Mouse (Mus musculus): Measurements from ENCODE around the gene Hes6. TPM values are rescaled to one million over a fixed set of nuclear protein-coding genes. Genes with fewer than 3 reads are reported as not detected.
A peak's percentile ranks its signal among the peaks of the same experiment; 100 is the strongest.

The Hes6 gene
- polyA plus RNA-seq, 1 experiment: 144 TPM

GRCm38 (mm10) chr1:91454927-91455326 is 41.1 kb upstream of the Hes6 start:
- TF ChIP-seq CTCF (IDR thresholded peaks at IDR 0.05; ENCODE audit: borderline replicate concordance, extremely low read depth, insufficient read depth, insufficient read length): no peak
- TF ChIP-seq POLR2A (IDR thresholded peaks at IDR 0.05; ENCODE audit: borderline replicate concordance, extremely low read depth, insufficient read depth, insufficient read length, poor library complexity, severe bottlenecking): no peak
- no peak for DNase-seq (ENCODE audit: low read depth)

- no peak for TF ChIP-seq POLR2A (IDR thresholded peaks at IDR 0.05; ENCODE audit: borderline replicate concordance, extremely low read depth, insufficient read depth, insufficient read length, poor library complexity, severe bottlenecking)
- TF ChIP-seq CTCF (IDR thresholded peaks at IDR 0.05; ENCODE audit: borderline replicate concordance, extremely low read depth, insufficient read depth, insufficient read length): no peak
These were observed 40.5 kb upstream of the Hes6 start for GRCm38 (mm10) chr1:91454366-91454765.

GRCm38 (mm10) chr1:91453932-91454331 is 40.1 kb upstream of the Hes6 start:
- no peak for TF ChIP-seq POLR2A (IDR thresholded peaks at IDR 0.05; ENCODE audit: borderline replicate concordance, extremely low read depth, insufficient read depth, insufficient read length, poor library complexity, severe bottlenecking)
- no peak for TF ChIP-seq CTCF (IDR thresholded peaks at IDR 0.05; ENCODE audit: borderline replicate concordance, extremely low read depth, insufficient read depth, insufficient read length)

More at GRCm38 (mm10) chr1:91454366-91454765, 40.5 kb upstream of the Hes6 start:
- no peak for DNase-seq (ENCODE audit: low read depth)

GRCm38 (mm10) chr1:91451547-91452084 is 37.8 kb upstream of the Hes6 start:
- TF ChIP-seq POLR2A (IDR thresholded peaks at IDR 0.05; ENCODE audit: borderline replicate concordance, extremely low read depth, insufficient read depth, insufficient read length, poor library complexity, severe bottlenecking): no peak
- TF ChIP-seq CTCF (IDR thresholded peaks at IDR 0.05; ENCODE audit: borderline replicate concordance, extremely low read depth, insufficient read depth, insufficient read length): no peak
- no peak for DNase-seq (ENCODE audit: low read depth)

More at GRCm38 (mm10) chr1:91453932-91454331, 40.1 kb upstream of the Hes6 start:
- DNase-seq (ENCODE audit: low read depth): no peak

- TF ChIP-seq POLR2A (IDR thresholded peaks at IDR 0.05; ENCODE audit: borderline replicate concordance, extremely low read depth, insufficient read depth, insufficient read length, poor library complexity, severe bottlenecking) (no peak), CTCF (IDR thresholded peaks at IDR 0.05; ENCODE audit: borderline replicate concordance, extremely low read depth, insufficient read depth, insufficient read length) (no peak)
- DNase-seq (ENCODE audit: low read depth): no peak
These were observed 37.0 kb upstream of the Hes6 start for GRCm38 (mm10) chr1:91450851-91451250.

GRCm38 (mm10) chr1:91448688-91449087 is 34.9 kb upstream of the Hes6 start:
- DNase-seq (ENCODE audit: low read depth): no peak
- TF ChIP-seq CTCF (IDR thresholded peaks at IDR 0.05; ENCODE audit: borderline replicate concordance, extremely low read depth, insufficient read depth, insufficient read length) (no peak), POLR2A (IDR thresholded peaks at IDR 0.05; ENCODE audit: borderline replicate concordance, extremely low read depth, insufficient read depth, insufficient read length, poor library complexity, severe bottlenecking) (no peak)

- DNase-seq (ENCODE audit: low read depth): no peak
- no peak for TF ChIP-seq POLR2A (IDR thresholded peaks at IDR 0.05; ENCODE audit: borderline replicate concordance, extremely low read depth, insufficient read depth, insufficient read length, poor library complexity, severe bottlenecking)
- no peak for TF ChIP-seq CTCF (IDR thresholded peaks at IDR 0.05; ENCODE audit: borderline replicate concordance, extremely low read depth, insufficient read depth, insufficient read length)
These were observed 32.7 kb upstream of the Hes6 start for GRCm38 (mm10) chr1:91446511-91446910.

GRCm38 (mm10) chr1:91446060-91446459 is 32.2 kb upstream of the Hes6 start:
- TF ChIP-seq CTCF (IDR thresholded peaks at IDR 0.05; ENCODE audit: borderline replicate concordance, extremely low read depth, insufficient read depth, insufficient read length) (no peak), POLR2A (IDR thresholded peaks at IDR 0.05; ENCODE audit: borderline replicate concordance, extremely low read depth, insufficient read depth, insufficient read length, poor library complexity, severe bottlenecking) (no peak)
- peak; percentile 19 for DNase-seq (ENCODE audit: low read depth)

- DNase-seq (ENCODE audit: low read depth): no peak
- TF ChIP-seq CTCF (IDR thresholded peaks at IDR 0.05; ENCODE audit: borderline replicate concordance, extremely low read depth, insufficient read depth, insufficient read length) (no peak), POLR2A (IDR thresholded peaks at IDR 0.05; ENCODE audit: borderline replicate concordance, extremely low read depth, insufficient read depth, insufficient read length, poor library complexity, severe bottlenecking) (no peak)
These were observed 31.3 kb upstream of the Hes6 start for GRCm38 (mm10) chr1:91444841-91445830.

- DNase-seq (ENCODE audit: low read depth): no peak
- no peak for TF ChIP-seq POLR2A (IDR thresholded peaks at IDR 0.05; ENCODE audit: borderline replicate concordance, extremely low read depth, insufficient read depth, insufficient read length, poor library complexity, severe bottlenecking)
These were observed 28.6 kb upstream of the Hes6 start for GRCm38 (mm10) chr1:91442350-91442990.

GRCm38 (mm10) chr1:91441855-91442254 is 28.0 kb upstream of the Hes6 start:
- DNase-seq (ENCODE audit: low read depth): no peak
- no peak for TF ChIP-seq POLR2A (IDR thresholded peaks at IDR 0.05; ENCODE audit: borderline replicate concordance, extremely low read depth, insufficient read depth, insufficient read length, poor library complexity, severe bottlenecking)
- TF ChIP-seq CTCF (IDR thresholded peaks at IDR 0.05; ENCODE audit: borderline replicate concordance, extremely low read depth, insufficient read depth, insufficient read length): no peak

Data from brain, embryonic 14.5 days (tissue).